Mouse (Mus musculus) midbrain, embryonic 16.5 days (tissue): Measurements from ENCODE around the gene Il23r. TPM values are rescaled to one million over a fixed set of nuclear protein-coding genes. Genes with fewer than 3 reads are reported as not detected.

ENCODE experiments used
- ATAC-seq: fragments of 200-750 bp; cut with Nextera tagmentation; 2 replicates; pipeline ENCODE4 v1.8.0; 2017; ENCODE audit warnings: moderate TSS enrichment
- H3K27ac ChIP-seq: fragments of 300-500 bp; sonication (generic); 2 replicates; pipeline ENCODE4 v1.5.1; 2014; ENCODE audit warnings: mild to moderate bottlenecking, low read length, mixed read lengths
- H3K27me3 ChIP-seq: fragments of 300-500 bp; sonication (generic); 2 replicates; pipeline ENCODE4 v1.6.1; 2014; ENCODE audit warnings: low read depth, low read length, mixed read lengths; ENCODE audit not compliant: control insufficient read depth, insufficient read depth
- H3K36me3 ChIP-seq: fragments of 300-500 bp; sonication (generic); 2 replicates; pipeline ENCODE4 v1.6.1; 2014; ENCODE audit warnings: mild to moderate bottlenecking, low read length, moderate library complexity, mixed read lengths; ENCODE audit not compliant: control insufficient read depth, insufficient read depth
- H3K4me1 ChIP-seq: fragments of 300-500 bp; sonication (generic); 2 replicates; pipeline ENCODE4 v1.6.1; 2014; ENCODE audit warnings: mild to moderate bottlenecking, low read length, mixed read lengths; ENCODE audit not compliant: control insufficient read depth, insufficient read depth
- H3K4me2 ChIP-seq: fragments of 300-500 bp; sonication (generic); 2 replicates; pipeline ENCODE4 v1.6.1; 2014; ENCODE audit warnings: mild to moderate bottlenecking, low read length, mixed read lengths
- H3K4me3 ChIP-seq: fragments of 300-500 bp; sonication (generic); 2 replicates; pipeline ENCODE4 v1.5.1; 2014; ENCODE audit warnings: low read depth, mild to moderate bottlenecking, low read length, moderate library complexity, mixed read lengths
- H3K9ac ChIP-seq: fragments of 300-500 bp; sonication (generic); 2 replicates; pipeline ENCODE4 v1.6.1; 2014; ENCODE audit warnings: low read depth, low read length, mixed read lengths
- H3K9me3 ChIP-seq: fragments of 300-500 bp; sonication (generic); replicated peaks from 2 replicates; pipeline ENCODE4 v1.6.1; 2014; ENCODE audit warnings: mild to moderate bottlenecking, low read length, mixed read lengths; ENCODE audit not compliant: control insufficient read depth, poor library complexity, severe bottlenecking
- WGBS: fragments of 180-500 bp; shearing (Covaris S2); extraction: QIAGEN DNeasy Blood & Tissue Kit; methylation state at CpG from one replicate; pipeline ENCODE4 v1.1.7; 2014; 5-methylcytosine and 5-hydroxymethylcytosine counted together
- polyA plus RNA-seq: library from polyadenylated mRNA; unstranded; fragments of >200 nt; fragmentation: Nextera tagmentation; extraction: Ambion mirVana; gene quantifications from 2 replicates; pipeline ENCODE4 v1.2.1, GENCODE M21; 2015

Gene Il23r
- polyA plus RNA-seq, 1 experiment from 2014 or later = not detected

- H3K27me3 ChIP-seq = no peaks in the 10 kb centered on the region
- H3K4me3 ChIP-seq = no peak overlapping the region
- WGBS = 85% methylated on average over 5 of the region's 5 CpGs
- no peak for ATAC-seq
- no peak overlapping the region for H3K4me2 ChIP-seq
- H3K36me3 ChIP-seq = no peaks in the 10 kb centered on the region
- no peaks in the 10 kb centered on the region for H3K4me1 ChIP-seq
- H3K27ac ChIP-seq = no peak overlapping the region
- no peaks in the 10 kb centered on the region for H3K9me3 ChIP-seq
- H3K9ac ChIP-seq = no peak overlapping the region
Observed at GRCm38 (mm10) chr6:67399551-67399950, 92.1 kb downstream of the Il23r start.

GRCm38 (mm10) chr6:67375982-67376391 lies 115.7 kb downstream of the Il23r start, which contains the start of gene Il12rb2:
TSS of gene Il12rb2 (minus strand) at chr6:67376188.
- Histone ChIP-seq H3K36me3 (no peaks in the 10 kb centered on the region), H3K9me3 (no peaks in the 10 kb centered on the region), H3K27me3 (peaks cover 6% of the 10 kb centered on the region), H3K4me2 (peak within 1 kb of the TSS; percentile 72), H3K4me3 (peak within 1 kb of the TSS; percentile 36), H3K9ac (no peak within 1 kb of the TSS), H3K27ac (no peak within 1 kb of the TSS), H3K4me1 (0 out of 2 replicates have a peak, but pooled peaks cover 6% of the 10 kb centered on the region)
- 5% methylated on average over 26 of the region's 26 CpGs for WGBS
- ATAC-seq = 0 out of 2 replicates have a peak, but pooled peaks have one; percentile 21

Other genes with a start within 250 kb of the Il23r start
- gene Il12rb2, start 115.7 kb downstream of the Il23r start, polyA plus RNA-seq = 0.07 and 0.15 TPM in 2 replicates
- gene Tacstd2, start 43.9 kb upstream of the Il23r start, polyA plus RNA-seq = 1.4 and 2.1 TPM in 2 replicates